Mouse (Mus musculus): ENCODE data around the gene Tsr3. TPM values are rescaled to one million over a fixed set of nuclear protein-coding genes. Genes with fewer than 3 reads are reported as not detected.

Gene Tsr3
- polyA plus RNA-seq, 1 experiment from 2014 or later, result 63.6 TPM

Small RNA genes lying within 50 kb of the gene (microRNA-seq; reads per million reads assigned to microRNA genes)
- 2.6 reads per million, percentile 2 among the genes with 10 or more reads in this experiment for gene Mir3547

Other genes with a start within 250 kb of the Tsr3 start
- 11.9 and 12.6 TPM in 2 replicates for gene Cramp1l, start 224.4 kb upstream of the Tsr3 start, polyA plus RNA-seq (2014; fragmentation: Nextera tagmentation; extraction: Ambion mirVana)
- gene Ift140, start 224.1 kb upstream of the Tsr3 start, polyA plus RNA-seq (2014; fragmentation: Nextera tagmentation; extraction: Ambion mirVana), result 21.9 and 25.8 TPM in 2 replicates
- 11.4 and 13.3 TPM in 2 replicates for gene Tmem204, start 156.6 kb upstream of the Tsr3 start, polyA plus RNA-seq (2014; fragmentation: Nextera tagmentation; extraction: Ambion mirVana)
- gene Telo2, start 124.2 kb upstream of the Tsr3 start, polyA plus RNA-seq (2014; fragmentation: Nextera tagmentation; extraction: Ambion mirVana), result 29.9 and 31.8 TPM in 2 replicates
- gene Ptx4, start 119.4 kb upstream of the Tsr3 start, polyA plus RNA-seq (2014; fragmentation: Nextera tagmentation; extraction: Ambion mirVana), result not detected in 2 replicates
- 20.5 and 22.4 TPM in 2 replicates for gene Clcn7, start 106.8 kb upstream of the Tsr3 start, polyA plus RNA-seq (2014; fragmentation: Nextera tagmentation; extraction: Ambion mirVana)
- not detected in 2 replicates for gene Ccdc154, start 77.7 kb upstream of the Tsr3 start, polyA plus RNA-seq (2014; fragmentation: Nextera tagmentation; extraction: Ambion mirVana)
- not detected in 2 replicates for gene Gm38655, start 64.7 kb upstream of the Tsr3 start, polyA plus RNA-seq (2014; fragmentation: Nextera tagmentation; extraction: Ambion mirVana)
- 30.5 and 31.8 TPM in 2 replicates for gene BC003965, start 55.6 kb upstream of the Tsr3 start, polyA plus RNA-seq (2014; fragmentation: Nextera tagmentation; extraction: Ambion mirVana)
- 5.6 and 6.9 TPM in 2 replicates for gene Unkl, start 51.8 kb upstream of the Tsr3 start, polyA plus RNA-seq (2014; fragmentation: Nextera tagmentation; extraction: Ambion mirVana)
- gene Gnptg, start within 50 bp of the Tsr3 start, polyA plus RNA-seq (2014; fragmentation: Nextera tagmentation; extraction: Ambion mirVana), result 51.9 and 58.7 TPM in 2 replicates
- 1.4 and 1.8 TPM in 2 replicates for gene Baiap3, start 16.2 kb downstream of the Tsr3 start, polyA plus RNA-seq (2014; fragmentation: Nextera tagmentation; extraction: Ambion mirVana)
- 774 and 803 TPM in 2 replicates for gene Ube2i, start 34.5 kb downstream of the Tsr3 start, polyA plus RNA-seq (2014; fragmentation: Nextera tagmentation; extraction: Ambion mirVana)
- gene Prss34, start 58.2 kb downstream of the Tsr3 start, polyA plus RNA-seq (2014; fragmentation: Nextera tagmentation; extraction: Ambion mirVana), result 0.25 TPM in 1 of 2 replicates, not detected in the other
- gene Prss28, start 68.5 kb downstream of the Tsr3 start, polyA plus RNA-seq (2014; fragmentation: Nextera tagmentation; extraction: Ambion mirVana), result not detected in 2 replicates
- gene Prss29, start 78.5 kb downstream of the Tsr3 start, polyA plus RNA-seq (2014; fragmentation: Nextera tagmentation; extraction: Ambion mirVana), result not detected in 2 replicates
- gene Tpsab1, start 105.4 kb downstream of the Tsr3 start, polyA plus RNA-seq (2014; fragmentation: Nextera tagmentation; extraction: Ambion mirVana), result not detected in 2 replicates
- not detected in 2 replicates for gene Tpsb2, start 126.1 kb downstream of the Tsr3 start, polyA plus RNA-seq (2014; fragmentation: Nextera tagmentation; extraction: Ambion mirVana)
- gene Tpsg1, start 129.1 kb downstream of the Tsr3 start, polyA plus RNA-seq (2014; fragmentation: Nextera tagmentation; extraction: Ambion mirVana), result 0.37 and 0.46 TPM in 2 replicates
- gene Cacna1h, start 193.6 kb downstream of the Tsr3 start, polyA plus RNA-seq (2014; fragmentation: Nextera tagmentation; extraction: Ambion mirVana), result 9.7 and 13.3 TPM in 2 replicates
- gene Tekt4, start 214.4 kb downstream of the Tsr3 start, polyA plus RNA-seq (2014; fragmentation: Nextera tagmentation; extraction: Ambion mirVana), result 0.25 and 0.46 TPM in 2 replicates

All from neural tube, embryonic 11.5 days (tissue).